Mouse (Mus musculus) c-Kit-negative CD71-positive TER-119-positive erythroid progenitor cells, embryonic 14.5 days (primary cell): Measurements from ENCODE around the gene Chpf.

Source experiments
- DNase-seq: peaks from one replicate; pipeline ENCODE4 v3.0.0-alpha.2; 2013; ENCODE audit warnings: low read depth, low spot score

Gene Chpf

DNA sequence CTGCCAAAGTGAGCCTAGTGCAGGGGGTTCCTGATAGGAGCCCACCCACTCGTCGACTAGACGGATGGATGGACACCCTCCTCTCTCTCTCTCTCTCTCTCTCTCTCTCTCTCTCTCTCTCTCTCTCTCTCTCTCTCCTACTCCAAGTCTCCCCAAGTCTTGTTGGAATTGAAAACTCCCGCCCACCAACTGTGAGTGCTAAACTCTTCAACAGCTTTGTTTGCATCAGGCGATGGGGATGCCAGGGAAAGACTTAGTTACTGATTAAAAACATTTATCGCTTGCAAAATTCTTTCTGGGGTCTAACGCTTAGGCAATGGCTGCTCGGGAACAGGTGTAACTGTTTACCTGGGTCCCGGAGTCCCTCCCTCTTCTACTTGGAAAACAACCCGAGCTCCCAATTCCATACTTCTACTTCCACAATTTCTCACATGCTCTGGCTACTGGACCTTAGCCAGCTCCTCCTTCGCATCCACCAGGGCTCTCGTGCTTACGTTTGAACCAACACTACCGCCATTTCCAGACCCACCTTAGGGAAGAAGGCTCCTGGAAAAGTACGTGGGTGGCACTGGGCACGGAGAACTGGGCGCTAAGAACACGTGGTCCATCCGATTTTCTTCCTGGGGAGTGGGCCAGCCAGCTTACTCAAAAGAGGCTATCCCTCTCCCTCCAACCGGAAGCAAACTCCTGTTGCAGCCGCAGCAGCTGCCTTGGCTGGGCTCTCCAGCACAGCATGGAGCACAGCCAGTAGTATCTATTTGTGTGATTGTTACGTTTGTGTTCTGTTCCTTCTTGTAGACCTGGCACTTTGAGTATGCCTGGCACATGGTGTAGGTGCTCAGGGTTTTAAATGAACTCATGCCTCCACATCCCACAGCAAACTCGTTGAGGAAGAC is 20.1 kb downstream of the Chpf start:
- DNase-seq: no peak

DNA sequence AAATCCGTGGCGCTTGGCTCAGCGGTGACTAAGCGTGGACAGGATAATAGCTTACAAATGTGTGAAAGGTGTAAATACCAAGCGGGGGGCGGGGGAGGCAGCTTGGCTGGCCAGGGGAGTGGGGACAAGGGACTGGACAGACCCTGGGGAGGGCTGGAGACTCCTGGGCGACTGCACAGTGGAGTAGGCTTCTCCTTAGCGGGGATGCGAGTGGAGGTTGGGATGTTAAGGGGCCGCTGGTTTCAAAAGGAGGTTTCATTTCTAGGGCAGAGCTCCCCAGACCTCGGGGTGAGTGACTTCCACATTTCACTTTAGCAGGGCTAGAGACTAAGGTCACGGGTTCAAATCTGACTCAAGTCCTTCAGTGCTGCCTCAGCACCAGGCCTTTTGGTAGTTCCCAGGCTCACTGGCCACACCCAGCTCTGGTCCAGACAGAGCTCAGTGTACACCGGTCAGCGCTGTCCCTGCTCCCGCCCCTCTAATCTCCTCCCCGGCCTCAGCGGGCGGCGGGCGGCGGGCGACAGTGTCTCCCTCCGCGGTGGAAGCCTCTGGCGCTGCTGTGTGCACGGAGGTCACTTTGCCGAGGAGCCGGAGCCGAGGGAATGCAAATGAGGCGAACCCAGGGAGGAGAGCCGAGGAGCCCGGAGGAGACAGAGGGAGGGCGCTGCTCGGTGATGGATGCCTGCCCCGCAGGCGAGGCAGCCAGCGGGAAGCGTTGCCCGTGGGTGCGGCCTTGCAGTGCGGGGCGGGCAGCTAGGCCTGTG is 20.9 kb downstream of the Chpf start:
- no peak for DNase-seq

DNA sequence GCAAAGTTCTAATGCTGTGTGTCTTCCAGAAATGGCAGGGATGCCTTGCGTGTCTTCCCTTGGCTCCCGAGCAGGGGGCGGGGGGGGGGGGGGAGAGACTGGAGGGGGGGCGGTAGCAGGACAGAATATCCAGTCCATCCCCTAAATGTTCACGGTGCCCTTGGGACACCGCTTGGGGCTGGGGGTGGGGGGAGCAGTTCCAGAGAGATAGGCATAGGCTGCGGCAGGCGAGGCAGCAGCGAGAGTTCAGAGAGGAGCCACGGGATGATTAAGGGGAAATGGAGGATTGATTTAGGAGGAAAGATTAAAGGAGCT is 21.4 kb downstream of the Chpf start:
- DNase-seq: no peak

DNA sequence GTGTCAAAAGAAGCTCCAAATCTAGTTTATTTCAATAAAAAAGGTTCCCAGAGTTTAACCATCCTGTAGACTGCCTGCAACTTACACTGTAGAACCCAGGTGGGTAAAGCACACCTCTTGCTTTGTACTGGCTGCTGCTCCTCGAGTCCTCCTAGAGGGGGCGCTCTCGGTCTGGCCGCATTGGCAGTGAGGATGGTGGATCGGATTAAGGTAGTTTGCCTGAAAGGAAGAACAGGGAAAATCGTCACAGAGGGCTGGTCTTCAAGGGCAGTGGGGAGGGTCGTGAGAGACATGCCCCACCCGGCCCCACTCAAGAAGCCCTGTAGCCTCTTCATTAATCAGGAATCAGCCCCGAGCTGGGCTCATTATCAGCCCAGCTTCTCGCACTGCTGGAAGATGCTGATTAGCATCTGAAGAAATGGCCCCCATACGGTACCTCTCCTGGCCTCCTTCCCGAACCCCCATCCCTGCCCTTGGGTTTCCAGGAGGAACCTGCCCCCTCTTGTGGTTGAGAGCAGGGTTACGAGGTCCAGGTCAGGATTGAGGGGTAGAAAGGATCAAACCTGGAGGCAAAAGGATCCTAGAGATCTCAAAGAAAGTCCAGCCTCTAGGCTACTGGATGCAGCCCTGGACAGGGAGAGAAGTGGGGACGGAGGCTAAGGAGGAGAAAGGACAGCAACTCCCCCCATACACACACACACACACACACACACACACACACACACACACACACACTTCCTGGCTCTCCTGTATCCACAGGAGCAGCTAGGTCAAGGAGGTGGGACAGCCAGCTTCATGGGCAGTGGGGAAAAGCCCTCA is 22.2 kb downstream of the Chpf start:
- no peak for DNase-seq

DNA sequence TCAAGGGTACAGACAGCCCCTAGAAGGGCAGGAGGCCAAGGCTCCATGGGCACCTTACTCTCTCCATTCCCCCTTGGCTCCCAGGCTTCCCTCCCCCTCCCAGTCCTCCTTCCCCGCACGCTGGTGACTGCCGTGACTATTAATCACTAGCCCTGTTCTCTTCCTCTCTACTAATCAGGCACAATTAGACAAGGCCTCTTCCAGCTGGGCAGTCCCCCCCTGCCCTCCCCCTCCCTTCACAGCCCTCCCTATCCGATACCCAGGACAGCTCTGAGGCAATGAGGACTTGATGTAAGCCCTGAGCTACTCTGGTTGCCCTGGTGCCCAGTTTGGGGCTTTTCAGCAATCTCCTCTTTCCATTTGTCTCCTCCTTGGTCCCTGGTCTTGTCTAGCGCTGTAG is 23.2 kb downstream of the Chpf start:
- DNase-seq: no peak

DNA sequence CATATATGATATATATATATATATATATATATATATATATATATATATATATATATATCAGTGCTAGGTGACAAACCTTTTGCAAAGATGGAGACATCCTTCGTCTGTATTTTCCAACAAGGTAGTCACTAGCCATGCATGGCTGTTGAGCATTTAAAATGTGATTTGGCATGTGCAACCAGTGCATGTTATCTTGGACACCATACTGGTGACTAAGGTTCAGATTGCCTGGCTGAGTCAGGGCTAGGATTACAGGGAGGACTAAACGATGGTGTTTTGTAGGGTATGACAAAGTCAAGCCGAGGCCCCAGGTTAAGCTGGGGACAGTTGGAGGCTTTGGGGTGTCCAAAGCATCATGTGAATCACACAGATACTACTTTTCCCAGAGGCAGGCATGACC is 23.7 kb downstream of the Chpf start:
- DNase-seq: no peak

DNA sequence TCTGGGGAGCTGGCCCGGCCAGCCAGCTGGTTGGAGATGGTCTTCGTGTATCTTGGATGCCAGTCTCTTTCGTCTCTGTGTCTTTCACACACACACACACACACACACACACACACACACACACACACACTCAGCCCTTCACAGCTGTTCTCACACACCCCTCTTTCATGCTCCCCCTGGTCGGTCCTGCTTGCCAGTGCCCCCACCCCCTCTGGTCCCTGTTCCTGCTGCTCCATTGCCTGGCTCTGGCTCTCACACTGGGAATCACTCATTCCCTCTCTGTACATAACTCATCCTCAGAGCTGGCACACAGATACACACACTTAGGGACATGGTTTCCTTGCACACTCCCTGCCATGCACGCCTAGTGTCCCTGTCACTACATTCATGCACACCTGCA is 27.2 kb downstream of the Chpf start:
- no peak for DNase-seq

DNA sequence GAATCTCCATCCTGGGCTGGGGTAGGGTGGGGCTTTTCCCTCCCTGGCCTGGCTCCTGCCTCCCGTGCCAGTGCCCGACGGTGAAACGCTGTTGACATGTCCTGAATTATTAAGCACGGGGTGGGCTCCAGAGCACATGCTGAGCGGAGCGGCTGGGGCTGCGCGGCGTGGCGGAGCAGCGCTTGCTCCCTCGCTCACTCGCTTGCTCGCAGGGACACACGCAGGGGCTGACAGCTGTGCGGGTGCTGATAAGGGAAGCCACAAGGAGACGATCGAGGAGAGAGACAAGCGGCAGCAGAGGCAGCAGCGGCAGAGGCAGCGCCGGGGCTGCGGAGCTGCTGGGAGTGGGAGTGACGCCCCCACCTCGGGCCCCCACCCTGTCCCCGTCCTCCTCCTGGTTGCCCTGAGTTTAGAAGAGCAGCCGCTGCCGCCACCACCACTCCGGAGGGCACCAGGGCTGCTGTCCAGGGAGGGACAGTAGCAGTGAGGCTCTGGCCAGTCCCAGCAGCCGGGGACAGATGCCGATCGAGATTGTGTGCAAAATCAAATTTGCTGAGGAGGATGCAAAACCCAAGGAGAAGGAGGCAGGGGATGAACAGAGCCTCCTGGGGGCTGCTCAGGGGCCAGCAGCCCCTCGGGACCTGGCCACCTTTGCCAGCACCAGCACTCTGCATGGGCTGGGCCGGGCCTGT is 28.6 kb downstream of the Chpf start, which contains the start of gene Asic4:
Gene Asic4, plus strand, starts transcription at position 123 of the 692 bp plus-strand sequence.
- DNase-seq: no peak

DNA sequence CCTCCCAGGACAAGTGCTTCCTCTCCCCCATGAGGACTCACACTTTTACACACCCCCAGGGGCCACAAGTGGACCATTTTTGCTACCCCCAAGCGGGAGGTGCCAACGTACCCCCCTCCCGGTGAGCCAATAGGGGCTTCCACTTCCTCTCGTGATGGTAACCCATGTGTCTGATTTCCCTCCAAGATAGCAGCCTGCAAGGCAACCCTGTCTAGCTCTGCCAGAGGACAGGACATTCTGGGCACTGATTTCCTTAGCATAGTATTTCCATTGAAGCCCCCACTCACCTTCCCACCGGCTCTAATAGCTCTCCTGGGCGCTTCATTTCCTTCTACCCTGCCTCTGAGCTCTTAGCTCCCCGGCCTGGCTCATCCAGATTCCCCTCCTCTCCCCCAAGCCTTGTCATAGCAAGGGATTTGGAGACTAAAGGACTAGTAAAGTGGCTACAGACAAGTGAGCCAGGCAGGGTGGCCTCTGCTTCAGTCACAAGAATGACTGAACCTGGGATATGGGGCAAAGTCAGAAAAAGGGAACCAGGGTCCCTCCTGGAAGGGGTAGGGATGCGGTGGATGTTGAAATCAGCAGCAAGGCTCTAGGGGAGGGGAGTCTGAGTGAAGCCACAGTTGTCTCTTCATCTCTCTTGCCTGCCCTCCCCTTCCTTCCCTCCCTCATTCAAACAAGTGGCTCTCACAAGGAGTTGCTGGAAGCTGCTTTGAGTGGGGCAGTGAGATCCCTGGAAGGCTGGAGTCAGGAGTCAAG is 29.6 kb downstream of the Chpf start:
- no peak for DNase-seq

DNA sequence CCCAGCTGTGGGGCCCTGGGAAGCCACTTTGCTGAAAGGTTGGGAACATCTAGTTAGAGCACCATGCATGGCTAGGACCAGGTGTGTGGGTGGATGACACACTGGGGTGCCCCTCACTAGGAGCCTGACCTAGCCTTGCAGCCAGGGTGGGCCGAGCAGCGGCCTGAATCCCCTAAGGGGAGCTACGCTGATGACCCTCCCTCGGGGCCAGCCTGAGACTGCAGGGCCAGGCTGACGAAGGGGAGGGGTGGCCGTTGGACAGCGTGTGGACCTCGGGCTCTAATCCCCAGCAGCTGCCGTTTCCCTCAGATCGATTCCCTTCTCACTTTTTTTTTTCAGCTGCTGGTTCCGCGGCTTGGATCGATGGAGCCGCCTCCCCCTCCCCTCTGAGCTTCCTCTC is 30.2 kb downstream of the Chpf start:
- DNase-seq: no peak

DNA sequence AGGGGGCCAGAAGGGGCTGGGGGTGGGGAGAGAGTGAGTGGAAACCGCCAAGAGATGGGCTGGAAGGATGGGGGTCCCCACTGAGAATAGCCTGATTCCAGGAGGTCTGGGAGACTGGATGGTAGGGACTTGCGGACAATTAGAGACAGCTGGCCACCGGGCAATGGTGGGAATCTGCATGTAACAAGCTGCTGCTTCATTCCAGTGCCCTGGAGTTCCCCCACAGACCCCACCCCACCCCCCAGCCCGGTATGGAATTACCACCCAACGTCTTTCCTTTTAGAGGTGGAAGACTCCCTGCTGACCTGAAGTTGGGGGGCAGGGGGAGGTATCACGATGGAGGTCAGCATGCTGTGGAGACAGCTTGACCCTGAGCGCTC is 31.1 kb downstream of the Chpf start:
- no peak for DNase-seq

DNA sequence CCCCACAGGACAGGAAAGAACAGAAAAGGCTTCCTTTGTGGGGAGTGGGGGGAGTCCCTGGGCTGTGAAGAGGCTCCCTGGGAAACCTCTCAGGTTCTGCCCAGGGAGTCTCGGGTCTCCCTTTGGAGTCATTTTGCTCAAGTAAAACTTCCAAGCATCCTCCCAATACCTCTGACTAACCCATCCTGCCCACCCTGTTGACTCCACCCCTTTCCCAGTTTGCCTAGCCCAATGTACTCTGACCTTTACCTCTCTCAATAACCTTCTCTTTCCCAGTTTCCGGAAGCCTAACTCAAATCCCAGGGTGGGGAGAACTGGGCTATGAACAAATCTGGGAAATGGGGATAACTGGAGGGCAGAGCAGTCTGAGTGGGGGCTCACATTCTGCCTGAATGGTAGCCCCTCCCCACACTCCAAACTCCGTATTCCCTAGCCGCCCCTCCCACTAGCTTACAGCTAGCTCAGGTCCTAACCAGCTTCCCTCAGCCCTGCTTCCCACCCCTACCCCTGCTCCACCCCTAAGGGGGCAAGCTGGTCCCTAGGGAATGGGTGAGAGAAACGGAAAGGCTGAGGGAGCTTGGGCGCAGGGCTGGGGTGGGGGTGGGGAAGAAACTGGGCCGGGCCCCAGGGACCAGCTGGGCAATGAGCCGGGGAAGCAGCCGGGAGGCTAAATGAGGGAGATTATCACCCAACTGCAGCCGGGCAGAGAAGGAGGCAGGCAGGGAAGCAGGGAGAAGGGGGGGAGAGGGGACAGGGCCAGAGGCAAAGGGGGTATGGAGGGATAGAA is 31.6 kb downstream of the Chpf start:
- DNase-seq: no peak

DNA sequence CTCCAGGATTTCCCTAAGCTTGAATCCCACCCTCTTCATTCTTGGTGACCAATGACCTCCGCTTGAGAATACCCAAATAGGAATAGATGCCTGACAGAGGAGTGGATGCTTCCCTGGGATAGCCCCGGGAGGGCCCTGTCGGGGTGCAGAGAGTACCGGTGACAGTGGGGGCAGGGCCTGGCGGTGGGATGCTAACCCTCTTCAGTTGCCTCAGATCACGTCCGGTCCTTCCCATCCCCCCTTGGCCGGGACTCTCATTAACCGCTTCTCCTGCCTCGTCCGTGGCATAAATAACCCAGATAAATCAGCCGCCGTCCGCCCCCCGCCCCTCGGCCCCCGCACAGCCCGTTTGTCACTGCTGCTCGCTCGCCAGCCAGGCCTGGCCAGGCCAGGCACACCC is 32.5 kb downstream of the Chpf start:
- no peak for DNase-seq

DNA sequence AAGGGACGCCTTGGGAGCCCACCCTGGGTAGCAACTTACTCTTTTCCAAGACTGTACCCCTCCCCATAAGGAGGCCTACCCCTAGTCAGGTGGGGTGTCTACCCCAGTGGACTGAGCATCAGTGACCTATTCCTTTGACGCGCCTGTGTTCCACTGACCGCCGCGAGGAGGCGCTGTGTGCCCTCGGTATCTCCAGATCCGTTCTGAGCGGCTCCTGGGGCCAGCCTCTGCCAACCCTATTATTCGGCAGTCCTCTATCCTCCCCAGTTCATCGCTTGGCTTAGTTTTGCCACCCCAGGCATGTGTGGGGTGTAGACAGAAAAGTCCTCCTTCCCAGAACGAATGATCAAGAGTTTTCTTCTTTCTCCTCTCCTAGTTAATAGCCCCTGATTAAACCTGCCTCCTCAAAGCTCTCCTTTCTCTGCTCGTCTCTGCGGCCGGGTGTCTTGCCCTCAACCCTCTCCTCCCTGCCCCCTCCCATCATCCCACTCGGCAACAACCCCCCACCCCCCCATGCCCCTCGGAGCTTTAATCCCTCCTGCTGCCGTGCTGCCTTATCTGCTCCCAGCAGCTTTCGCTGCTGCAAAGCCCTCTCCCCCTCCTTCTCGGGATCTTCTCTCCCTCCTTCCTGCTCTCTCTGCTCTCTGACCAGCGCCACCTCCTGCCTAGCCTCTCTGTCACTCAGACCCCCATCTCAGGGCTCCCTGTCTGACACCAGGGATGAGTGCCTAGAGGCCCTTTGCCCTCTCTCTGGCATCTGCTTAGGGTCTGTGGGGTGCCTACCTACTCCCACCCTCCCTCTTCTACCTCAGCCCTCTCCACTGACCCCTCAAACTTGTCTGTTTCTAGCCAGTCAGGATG is 33.1 kb downstream of the Chpf start:
- peak; percentile 51 for DNase-seq

DNA sequence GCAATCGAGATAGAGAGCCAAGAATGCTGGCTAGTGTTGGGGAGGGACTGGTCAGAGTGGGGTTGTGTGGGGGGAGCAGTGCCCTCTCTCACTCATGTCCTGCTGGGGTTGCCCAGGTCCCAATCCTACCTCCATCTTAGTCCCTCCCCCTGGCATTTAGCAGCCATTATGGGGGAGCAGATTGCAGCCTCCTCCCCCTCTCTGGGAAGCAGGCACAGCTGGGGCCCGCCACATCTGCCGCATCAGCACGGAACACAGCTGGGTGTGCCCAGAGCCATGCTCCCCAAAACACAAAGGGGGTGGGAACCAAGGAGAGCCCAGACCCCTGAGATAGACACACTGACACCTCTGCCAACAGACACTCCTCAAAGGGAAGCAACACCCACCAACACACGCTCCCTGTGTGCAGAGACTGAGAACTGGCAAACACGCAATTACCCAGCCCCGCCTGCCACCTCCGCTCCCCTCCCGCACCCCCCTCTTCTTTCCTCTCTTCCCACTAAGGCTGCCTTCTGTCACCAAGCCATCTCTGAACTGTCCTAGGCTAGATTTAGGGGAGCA is 33.9 kb downstream of the Chpf start:
- no peak for DNase-seq

DNA sequence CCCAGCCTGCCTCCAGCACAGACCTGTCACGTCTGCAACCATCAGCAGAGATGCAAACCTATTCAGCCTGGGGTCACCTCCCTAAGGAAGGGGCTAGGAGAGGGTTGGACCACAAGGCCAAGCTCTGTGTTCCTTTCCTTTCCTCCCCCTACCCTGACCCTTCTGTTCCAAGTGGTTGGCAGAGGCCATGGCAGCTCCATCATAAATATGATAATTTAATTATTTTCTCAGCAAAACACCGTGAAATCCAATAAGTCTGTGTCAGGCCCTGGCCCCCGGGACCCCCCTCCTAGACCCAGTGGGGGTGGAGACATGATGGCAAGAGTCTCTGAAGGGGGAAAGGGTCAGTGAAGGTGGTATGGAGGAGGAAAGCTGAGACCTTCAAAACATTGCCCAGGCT is 34.9 kb downstream of the Chpf start:
- no peak for DNase-seq

DNA sequence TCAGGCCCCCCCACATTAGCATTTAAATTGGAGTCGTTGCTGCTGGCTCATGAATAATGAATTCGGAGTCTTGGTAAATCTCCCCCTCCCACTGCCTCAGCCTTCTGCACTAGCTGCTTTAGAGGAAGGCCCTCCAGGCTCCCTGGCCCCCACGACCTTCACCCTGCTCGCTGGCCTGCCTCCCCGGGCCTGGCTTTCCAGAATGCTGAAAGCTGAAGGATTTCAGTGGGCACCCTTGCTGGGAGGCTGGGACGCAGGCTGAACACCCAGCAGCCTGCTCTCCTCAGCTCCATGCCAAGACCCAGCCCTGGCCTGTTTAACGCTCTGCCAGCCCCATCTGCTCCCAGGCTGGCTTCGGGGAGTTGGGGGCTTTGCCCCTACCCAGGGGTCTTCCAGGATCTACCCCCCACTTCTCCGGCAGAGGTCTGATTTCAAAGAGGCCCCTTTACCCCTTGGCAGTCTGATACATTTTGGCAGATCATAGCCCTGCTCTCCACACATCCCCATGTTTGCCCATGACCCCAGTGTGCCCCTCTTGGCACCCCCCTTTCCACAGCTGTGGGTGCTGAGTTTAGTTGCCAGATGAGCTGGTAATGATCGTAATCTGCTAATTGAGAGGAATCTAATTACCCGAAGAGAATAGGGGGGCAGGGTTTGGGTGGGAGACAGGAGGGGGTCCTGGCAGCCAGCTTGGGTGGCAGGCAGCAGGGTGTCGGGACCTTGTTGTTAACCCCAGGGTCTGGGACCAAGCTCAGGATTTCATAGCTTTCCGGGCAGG is 35.7 kb downstream of the Chpf start:
- no peak for DNase-seq

DNA sequence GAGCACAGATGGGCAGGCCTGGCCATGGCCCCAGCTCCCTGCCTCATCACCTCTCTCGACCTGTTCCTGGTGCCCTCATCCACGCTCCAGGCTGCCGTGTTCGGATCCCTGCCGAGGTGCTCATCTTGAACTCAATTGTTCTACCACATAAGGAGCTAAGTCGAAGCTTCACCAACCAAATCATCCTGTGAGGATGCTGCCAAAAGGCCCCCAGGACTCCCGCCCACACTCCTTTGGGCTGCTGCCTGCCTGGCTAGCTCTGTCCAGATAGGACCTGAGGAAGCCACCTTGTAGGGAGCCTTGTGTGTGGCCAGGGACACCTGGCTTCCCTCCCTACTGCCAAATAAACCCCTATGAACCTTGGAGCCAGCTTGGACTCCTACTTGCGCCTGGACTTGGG is 36.3 kb downstream of the Chpf start:
- DNase-seq: no peak
